Mouse (Mus musculus) CD4-positive helper T cell, adult 2 months (primary cell): ENCODE results near the gene Imp3.
"Not testable (repeated sequence)": the region's sequence is repeated elsewhere in the genome, so short reads cannot be mapped to it uniquely, and the experiment has no call there.

ENCODE experiments used
- DNase-seq: peaks from one replicate; pipeline ENCODE4 v3.0.0-alpha.2; 2012; ENCODE audit warnings: low read depth, missing footprints, low spot score

Gene Imp3

DNA sequence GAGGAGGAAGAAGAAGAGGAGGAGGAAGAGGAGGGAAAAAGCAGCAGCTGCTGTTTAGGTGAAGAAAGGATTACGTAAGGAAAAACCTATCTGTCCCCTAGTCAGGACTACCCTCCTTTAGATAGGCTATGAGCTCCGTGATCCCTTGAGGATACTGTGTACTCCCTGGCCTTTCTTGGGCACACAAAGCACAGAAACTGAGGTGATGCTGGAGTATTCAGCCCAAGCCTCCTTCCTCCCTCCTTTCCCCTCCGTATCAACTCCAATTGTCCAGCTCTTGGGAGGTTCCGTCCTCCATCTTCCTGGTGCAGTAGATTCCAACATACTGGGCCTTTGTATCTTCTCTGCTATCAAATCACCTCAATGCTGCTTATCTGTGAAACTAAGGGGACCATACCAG lies 14.5 kb upstream of the Imp3 start:
- DNase-seq = no peak

DNA sequence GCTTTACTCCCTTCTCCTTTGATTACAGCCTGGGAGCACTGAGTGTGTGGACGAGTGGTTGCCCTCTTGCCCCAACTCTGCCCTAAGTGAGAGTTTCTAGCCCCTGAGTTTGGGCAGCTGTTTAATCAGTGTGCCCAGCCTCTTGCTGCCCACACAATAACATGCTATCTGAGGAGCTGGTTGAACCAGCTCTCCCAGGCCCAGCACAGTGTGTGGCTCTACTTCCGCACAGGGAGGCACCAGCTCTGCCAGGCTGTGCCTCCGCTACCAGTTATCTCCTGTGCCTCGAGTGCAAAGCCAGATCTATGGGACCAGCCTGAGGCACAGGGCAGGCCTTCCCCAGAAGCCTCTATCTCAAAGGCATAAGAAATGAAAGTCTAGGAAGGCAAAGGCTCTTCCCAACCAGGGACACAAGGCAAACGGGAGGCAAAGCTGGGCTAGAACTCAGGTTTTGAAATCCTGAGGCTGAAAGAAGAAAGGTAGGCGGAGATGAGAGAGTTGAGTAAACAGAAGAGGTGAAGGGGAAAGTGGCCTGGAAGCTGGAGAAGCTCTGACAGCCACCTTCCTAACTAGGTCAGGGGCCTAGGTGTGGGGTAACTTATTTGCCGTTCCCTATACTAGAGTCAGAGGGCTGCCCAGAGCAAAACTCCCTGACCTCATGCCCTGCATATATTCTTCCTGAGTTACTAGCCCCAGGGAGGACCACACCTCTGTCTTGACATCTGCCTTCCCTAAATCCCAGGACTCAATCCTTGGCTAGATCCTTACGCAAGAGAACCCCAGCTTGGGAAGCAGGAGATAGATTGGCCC lies 13.2 kb upstream of the Imp3 start:
- no peak for DNase-seq

DNA sequence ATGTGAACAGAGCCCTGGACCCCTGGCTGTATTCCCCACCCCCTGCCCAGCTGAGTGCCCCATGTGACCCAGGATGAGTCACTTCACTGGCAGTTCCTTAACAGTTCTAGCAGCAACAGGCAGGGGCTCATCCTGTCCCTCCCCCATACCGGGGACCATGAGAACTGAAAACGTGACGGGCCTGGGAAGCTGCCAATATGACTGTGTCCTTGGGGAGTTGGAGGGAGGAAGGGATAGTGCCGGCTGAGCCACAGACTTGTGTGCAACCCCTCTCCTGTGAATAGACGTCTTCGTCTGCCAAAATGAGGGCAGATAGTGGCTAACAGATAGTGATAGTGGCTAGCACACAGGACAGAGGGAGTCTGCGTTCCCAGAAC lies 12.6 kb upstream of the Imp3 start:
- no peak for DNase-seq

DNA sequence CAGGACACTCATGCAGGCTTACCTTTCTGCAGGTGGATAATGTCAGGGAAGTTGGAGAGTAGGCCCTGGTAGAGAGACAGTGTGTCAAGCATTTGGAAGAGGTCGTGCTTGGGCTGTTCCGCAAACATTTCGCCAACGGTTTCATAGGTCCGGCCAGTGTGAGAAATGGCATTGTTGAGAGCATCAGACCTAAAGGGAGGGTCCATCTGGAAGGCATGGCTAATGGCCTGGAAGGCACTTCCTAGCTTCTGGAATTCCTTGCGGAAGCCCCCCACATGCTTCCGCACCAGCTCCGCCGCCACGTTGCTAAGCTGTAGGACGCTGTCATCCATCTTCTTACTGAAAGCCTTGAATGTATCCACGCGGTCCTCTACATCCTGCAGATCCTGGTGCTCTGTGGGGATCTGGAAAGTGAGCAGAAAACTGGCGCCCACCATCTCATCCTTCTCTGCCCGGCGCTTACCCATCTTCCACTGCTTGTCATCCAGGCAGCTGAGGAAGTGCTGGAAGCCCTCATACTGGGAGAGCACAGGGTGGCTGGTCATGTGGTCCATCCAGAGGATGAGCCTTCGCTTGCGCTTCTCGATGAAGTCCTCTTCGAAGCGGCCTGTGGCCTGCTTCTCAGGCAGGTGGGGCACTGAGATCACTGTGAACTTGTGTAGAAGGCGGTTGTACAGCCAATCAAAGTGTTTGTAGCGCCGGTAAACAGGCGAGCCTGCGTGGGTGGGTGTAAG lies 11.8 kb upstream of the Imp3 start:
- no peak for DNase-seq

DNA sequence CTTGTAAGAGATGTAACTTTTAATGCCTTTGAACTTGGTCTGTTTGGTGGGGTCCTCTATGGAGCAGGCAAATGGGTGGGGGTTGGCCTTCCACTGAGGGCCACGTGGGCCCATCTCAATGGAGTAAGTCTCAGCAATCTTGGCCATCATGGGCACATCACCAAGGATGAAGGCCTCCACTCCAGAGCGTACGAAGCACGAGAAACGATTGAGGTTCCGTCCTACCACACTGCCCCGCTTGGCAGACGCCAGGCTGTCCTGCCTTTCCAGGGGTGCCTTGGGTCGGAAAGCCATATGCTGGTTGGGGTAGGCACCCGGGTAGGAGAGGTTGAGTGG lies 11.3 kb upstream of the Imp3 start:
- no peak for DNase-seq

DNA sequence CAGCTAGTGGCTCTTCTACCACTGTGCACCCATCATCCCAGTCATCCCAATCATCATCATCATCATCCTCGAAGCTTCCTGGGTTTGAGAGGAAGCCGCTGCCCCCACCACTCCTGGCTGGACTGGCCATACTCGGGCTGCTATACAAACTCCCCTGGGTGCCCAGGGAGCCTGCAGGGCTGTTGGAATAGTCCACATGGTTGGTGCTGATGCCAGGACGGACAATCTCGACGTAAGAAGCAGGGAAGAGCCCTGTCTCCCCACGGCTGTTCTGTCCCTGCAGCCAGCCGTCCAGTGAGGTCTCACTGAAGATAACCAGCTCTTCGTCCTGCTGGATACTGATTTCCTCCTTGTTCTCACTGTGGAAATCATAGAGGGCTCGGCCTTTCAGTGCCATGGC lies 10.9 kb upstream of the Imp3 start:
- DNase-seq = no peak

DNA sequence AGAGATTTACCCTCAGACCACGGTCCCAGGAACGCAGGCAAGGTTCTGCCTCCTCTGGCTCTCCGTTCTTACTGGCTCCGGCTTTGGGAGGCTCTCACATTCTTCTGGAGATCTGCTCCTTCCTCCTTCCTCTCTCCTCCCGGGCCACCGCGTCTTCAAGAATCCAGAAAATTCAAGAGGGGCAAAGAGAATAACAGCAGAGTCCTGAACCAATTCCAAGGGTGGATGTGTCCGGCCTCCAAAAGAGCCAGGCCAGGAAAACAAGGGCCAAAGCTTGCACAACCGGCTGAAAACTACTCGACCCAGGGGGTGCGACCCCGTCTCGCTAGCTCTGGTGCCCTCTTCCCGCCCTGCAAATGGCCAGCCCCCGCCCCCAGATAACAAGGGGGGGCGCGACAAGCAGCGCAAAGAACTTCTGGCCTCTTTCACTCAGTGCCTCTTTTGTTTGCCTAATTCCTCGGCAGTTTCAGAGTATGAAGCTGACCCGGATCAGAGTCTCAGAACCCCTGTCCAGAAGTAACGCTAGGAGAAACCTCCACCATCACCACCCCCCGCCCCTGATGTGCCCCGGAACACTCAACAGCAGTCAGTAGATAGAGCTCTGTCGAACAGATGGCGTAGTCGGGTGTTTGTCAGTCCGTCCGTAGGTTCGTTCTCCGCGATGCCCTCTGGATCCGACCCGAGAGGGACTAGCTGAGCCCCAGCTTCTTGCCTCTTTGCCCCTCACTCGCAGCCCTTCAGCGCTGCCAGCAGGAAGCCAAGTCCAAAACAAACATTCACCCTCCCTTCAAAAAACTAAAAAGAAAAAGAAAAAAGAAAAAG lies 9.9 kb upstream of the Imp3 start:
- DNase-seq = no peak

DNA sequence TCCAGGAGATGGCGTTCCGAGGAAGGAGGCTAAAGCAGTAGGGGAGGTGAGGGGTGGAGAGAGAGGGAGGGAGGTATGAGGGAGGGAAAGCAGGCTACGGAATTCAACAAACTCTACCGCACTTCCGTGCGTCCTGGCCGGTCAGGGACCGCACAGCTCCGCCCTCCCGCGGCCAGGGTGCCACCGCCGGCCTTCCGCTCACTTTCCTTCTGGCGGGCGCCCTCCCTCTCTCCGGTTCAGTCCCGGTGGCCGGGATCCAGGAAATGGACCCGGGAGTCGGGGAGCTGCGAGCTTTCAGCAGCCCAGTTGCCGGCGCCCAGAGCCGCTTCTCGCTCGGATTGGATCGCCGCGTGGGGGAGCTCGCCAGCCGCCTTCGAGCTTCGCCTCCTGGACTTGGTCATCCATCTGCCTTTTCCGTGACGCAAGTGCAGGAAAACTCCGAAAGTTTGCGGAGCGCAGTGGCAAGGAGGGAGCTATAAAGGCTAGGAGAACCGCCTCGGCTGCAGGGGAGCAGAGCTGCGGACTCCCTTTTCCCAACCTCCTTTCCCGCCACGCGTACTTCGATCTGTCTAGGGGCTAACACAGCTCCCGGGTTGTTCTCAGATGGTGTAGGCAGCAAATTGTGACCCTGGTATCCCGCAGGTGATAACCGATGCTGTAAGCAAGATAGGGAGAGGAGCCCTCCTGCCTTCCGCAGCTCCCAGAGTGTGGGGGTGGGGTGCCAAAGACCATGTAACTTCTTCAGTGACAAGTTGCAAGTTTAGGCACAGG lies 9.0 kb upstream of the Imp3 start, which contains the start of gene Snx33:
TSS of gene Snx33 (minus strand) at position 331 of the 771 bp plus-strand sequence.
- peak; percentile 85 for DNase-seq

DNA sequence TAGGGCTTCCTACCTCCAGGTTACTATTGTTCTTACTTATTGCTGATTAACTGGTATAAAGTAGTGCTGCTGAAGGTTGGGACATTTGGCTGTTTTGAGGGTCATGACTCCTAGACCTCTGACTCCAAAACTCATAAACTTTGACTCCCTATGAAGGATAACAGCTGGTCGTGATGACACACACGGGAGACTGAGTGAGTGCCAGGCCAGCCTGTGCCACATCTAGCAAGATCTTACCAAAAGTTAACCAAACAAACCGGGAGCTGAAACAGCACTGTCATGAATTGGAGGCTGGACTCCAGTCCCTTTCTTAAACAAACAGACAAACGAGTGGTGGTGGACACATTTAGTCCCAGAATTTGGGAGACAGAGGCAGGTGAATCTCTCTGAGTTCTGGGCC lies 7.8 kb upstream of the Imp3 start:
- no peak for DNase-seq

DNA sequence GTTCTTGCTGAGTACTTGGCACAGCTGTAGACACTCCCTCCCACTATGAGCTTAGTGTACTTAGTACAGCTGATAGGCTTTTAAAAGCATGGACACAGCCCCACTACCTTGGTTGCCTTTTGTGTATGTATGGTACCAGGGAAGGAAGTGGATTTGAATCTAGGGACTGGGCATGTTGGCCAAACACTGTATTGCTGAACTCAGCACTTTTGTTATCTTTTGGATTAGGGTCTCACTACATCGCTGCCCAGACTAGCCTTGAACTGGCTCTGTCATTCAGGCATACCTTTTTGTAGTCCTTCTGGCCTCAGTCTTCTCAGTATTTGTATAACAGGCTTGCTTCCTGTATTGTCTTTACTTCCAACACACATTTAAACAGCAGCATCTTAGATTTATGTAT lies 6.7 kb upstream of the Imp3 start:
- no peak for DNase-seq

DNA sequence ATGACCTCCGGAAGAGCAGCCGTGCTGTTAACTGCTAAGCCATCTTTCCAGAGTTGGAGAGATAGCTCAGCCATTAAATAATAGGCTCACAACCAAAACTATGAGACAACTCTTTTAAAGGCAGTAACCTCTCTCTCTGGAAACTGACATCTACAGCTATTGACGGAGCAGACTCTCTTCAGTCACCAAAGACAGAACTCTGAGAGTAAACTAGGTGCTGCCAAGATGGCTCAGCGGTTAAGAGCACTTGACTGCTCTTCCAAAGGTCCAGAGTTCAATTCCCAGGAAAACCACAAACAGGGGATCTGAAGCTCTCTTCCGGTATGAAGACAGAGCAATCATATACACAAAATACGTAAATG lies 433 bp upstream of the Imp3 start:
- DNase-seq = no peak

DNA sequence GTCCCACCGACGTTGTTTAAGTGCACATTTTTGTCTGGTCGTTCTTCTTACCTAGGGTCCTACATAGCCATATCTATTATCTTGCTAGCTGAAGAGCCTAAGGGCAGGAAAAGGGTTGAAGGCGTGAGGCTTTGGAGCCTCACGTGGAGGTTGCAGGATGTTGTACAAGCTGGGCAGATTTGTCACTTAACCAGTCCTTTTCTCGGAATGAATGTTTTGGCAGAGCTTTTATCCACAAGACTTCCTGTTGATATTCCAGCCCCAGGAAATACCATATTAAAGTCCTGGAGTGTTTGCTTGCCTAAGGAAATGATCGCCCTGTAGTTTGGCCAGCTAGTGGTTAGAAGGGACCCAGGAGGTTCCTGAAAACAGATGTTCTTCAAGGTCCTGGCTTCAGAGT lies 1.1 kb downstream of the Imp3 start:
- DNase-seq = peak; percentile 41

DNA sequence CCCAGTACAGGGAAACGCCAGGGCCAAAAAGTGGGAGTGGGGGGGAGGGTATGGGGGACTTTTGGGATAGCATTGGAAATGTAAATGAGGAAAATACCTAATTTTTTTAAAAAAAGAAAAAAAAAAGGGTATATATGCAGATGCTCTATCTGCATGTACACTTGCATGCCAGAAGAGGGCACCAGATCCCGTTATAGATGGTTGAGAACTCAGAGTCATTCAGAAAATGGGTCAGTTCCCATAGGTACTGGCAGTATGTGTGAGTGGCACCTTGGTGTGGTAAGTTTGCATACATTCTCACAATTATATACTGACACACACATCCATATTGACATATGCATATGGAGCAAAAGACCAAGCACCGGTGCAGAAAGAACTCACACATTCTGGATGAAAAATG lies 10.2 kb downstream of the Imp3 start:
- peak; percentile 64 for DNase-seq

DNA sequence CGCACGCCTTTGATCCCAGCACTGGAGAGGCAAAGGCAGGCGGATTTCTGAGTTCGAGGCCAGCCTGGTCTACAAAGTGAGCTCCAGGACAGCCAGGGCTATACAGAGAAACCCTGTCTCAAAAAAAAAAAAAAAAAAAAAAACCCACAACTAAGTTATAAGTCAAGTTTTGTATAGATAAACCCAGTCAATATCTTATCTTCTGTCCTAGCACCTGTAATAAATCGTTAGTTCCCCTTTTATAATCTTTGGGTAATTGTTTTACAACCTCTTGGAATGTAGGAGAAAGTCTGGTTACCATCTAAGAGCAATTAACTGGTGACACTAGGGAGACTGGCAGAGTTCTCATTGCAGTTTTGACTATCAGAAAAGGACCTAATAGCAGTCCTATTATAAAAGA lies 11.4 kb downstream of the Imp3 start:
- not testable (repeated sequence) for DNase-seq

DNA sequence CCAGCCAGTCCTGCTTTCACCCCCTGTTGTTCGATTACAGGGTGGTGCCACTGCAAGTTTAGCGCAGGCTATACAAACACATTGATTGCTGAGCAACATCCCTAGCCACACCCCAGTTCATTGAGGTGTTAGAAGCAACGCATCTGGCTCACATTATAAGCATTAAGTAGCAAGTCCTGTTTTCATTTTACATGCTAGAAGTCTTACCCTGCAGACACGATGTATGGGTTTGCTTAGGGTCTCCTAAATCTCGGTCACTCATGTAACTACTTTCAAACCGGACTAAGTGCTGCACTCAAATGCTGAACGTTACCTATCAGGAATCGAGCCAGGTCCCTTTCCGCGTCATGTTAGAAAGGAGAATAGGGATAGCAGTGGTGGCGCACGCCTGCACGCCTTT lies 12.5 kb downstream of the Imp3 start:
- peak; percentile 25 for DNase-seq

DNA sequence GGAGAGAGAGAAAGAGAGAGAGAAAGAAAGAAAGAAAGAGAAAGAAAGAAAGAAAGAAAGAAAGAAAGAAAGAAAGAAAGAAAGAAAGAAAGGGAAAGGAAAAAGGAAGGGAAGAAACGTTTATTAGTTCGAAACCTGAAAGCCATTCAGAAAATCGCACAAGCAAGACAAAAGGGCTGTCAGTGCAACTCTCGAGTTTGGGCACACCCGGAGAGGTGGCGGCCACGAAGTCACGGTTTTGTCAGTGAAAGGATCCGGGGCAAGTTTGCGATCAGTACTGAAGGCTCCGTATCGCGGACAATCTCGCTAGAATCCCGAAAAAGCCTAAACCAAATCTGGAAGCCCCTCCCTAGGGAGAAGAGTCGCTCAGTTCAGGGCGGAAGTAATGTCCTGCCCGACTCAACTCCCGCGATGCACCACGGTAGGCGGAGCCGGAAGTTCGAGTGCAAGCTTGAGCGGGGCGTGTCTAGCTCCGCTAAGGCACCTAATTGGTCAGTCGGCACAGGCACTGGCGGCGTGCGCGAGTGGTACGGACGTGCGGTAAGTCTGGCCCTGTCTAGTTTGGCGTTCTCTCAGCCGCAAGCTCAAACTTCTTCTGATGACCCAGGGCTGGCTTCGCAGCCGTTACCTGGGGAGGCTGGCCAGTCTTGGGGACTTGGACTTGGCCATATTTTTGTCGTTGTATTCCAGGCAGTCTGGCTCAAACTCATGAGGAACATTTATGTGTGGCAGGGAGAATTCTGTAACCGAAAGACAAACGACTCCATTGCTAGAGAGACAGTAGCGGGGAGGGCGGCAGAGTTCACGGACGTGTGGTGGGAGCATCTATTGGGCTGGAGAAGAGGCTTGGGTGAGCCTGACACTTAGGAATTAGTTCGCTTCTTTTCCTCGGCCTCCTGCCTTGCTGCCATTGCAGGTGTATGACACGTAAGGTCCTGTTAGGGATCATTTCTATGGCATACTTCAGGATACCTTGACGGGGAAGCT lies 13.4 kb downstream of the Imp3 start, which contains the start of gene Snupn:
TSS of gene Snupn (plus strand) at position 465 of the 987 bp plus-strand sequence.
- peak; percentile 98 for DNase-seq

DNA sequence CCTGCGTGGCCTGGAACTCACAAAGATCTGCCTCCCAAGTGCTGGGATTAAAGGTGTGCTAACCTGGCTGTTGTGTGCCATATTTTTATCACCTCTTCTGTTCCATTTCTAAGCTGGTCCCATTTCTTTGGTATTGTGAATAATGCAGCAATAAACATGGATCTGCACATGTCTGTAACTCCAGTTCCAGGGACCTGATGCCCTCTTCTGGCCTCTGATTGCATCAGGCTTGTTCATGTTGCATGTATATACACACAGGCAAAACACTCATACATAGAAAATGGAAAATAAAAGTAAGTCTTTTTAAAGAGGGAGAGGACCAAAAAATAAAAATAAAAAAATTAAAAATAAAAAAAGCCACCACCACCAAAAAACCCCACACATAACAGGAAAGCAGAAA lies 16.3 kb downstream of the Imp3 start:
- no peak for DNase-seq

DNA sequence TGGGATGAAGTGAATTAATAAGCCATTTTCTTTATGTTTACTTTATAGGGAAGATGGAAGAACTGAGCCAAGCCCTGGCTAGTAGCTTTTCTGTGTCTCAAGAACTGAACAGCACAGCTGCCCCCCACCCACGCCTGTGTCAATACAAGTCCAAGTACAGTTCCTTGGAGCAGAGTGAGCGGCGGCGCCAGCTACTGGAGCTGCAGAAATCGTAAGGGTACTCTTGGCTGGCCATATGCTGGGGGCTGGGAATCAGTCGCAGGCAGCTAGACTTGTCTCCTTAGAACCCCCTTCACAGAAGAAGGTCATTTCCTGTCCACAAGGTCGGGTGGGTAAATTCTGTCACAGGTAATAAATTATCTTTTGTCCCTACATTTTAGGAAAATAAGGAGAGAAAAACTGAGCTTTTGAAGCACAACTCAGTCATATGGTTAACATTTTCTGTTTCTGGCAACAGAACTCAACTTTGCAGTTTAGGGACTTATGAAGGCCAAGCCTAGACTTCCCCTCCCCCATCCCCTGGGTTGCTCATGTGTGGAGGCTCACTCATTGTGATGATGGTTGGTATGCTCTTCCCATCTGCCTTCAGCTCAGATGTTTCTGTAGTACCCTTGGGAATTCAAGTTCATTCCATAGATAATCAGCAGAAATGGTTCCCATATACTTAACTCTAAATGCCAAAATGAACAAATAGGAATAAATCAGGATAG lies 19.8 kb downstream of the Imp3 start:
- DNase-seq = no peak

DNA sequence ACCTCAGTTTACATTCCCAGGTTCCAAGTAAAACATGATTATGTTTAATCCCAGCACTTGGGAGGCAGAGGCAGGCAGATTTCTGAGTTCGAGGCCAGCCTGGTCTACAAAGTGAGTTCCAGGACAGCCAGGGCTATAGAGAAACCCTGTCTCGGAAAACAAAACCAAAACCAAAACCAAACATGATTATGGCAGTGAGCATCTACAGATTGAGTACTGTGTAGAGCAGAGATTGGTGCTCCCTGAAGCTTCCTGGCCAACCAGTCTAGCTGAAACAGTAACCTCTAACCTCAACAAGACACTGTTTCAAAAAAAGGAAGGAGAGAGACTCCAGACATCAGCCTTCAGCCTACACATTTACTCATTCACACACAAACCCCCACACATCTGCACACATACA lies 21.4 kb downstream of the Imp3 start:
- peak; percentile 37 for DNase-seq

DNA sequence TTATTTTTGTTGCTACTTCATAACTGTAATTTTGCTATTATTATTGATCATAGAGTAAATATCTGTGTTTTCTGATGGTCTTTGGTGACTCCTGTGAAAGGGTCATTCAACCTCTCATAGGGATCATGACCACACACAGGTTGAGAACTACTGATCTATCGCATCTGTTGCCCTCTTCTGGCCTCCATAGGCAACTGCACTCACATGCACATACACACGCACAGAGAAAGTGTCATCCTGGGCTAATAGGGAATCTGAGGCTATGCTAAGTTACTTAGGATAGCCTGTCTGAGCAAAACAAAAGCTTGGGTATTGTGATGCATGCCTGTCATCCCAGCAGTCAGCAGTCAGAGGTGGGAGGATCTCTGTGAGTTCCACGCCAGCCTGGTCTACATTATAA lies 24.3 kb downstream of the Imp3 start:
- DNase-seq = no peak
